Mouse (Mus musculus) c-Kit-positive CD71-positive TER-119-positive erythroid progenitor cells, embryonic 14.5 days (primary cell): ENCODE measurements around the gene Mfsd9.

ENCODE experiments used
- DNase-seq: peaks from one replicate; pipeline ENCODE4 v3.0.0-alpha.2; 2013; ENCODE audit warnings: low spot score

Mfsd9 gene

DNA sequence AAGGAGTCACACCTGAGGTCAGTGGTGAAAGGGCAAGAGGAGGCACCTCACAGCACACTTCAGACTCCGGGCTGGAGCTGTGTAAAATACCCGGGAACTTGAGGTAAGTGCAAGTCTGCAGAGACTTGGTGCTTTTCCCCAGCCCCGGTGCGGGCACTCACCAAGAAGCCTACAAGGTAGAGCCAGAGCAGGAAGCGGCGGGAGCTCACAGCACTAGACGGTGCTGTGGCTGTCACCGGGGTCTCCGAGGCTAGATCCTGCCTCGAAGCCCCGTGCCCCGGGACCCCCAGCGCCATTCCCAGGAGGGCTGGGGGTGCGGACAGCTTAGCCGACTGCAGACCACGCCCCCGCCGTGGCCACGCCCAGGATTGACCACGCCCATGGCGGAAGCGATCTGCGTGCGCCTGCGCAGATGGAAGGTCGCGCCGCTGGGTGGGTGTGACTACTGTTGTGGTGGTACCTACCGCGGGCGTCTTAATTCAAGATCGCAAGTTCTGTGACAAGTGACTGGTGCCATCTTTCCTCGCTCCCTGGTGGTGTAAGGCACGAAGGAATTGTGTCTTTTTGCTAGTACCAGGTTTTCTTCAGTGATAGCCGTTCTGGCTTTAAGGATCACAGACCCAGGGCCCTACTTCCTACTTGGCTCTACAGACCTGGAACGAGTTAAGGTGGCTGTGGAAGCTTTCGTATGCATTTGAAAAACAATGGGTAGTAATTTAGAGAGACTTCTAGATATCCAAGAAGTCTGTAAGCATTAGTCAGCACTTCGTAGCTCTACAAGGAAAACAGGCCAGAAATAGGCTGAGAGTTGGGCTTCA is at the start of gene Mfsd9:
Gene Mfsd9 (minus strand): TSS at position 364 of the 818 bp plus-strand sequence.
- DNase-seq, result peak; percentile 84

DNA sequence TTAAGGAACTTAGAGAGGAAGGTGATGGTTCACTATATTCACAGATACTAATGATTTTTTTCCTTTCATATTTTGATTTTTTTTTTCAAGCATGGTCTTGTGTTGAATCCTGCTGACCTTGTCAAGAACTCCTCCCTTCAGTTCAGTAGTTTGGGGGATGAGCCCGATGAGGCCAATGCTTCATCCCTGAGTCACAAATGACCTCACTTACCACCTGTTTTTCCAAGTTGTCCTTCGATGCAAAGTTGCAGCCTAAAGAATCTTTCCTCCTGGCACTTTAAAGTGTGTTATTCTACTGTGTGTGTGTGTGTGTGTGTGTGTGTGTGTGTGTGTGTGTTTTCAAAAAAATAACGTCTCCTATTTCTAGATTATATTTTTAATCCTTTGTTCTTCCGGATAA is 45.0 kb upstream of the Mfsd9 start:
- no peak for DNase-seq

DNA sequence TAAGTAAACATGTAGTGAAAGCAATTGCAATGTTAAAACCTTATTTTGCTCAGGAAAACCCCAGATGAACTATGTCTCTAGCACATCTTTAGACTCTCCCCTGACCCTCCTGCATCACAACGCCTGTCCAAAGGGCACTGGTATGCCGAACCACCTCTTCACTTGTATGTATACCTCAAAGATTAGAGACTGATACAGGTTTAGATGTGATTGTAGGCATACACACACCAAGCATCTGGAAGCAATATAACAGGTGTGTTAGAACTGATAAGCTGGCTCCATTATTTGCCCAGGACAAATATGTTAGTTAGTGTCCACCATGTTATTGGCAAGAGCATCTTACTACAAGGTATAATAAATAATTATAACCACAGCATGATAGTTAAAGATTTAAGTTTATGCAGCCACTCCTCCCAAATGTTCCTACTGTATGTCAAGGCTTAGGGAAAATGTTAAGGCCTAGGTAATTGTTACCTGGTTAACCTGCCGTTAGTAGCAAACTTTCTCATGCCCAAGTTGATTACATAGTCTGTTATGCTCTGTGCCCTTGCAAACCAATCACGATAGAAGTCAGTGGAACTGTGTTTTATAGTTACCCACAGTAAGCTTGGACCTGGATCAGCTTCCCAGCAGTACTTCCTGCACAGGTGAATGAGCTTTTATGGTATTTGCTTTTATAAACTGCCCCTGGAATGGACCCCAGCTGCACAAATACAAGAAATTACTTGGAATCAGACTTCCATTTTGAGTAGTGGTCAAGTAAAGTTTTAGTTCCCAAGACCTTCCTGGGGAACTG is 40.4 kb upstream of the Mfsd9 start:
- no peak for DNase-seq

DNA sequence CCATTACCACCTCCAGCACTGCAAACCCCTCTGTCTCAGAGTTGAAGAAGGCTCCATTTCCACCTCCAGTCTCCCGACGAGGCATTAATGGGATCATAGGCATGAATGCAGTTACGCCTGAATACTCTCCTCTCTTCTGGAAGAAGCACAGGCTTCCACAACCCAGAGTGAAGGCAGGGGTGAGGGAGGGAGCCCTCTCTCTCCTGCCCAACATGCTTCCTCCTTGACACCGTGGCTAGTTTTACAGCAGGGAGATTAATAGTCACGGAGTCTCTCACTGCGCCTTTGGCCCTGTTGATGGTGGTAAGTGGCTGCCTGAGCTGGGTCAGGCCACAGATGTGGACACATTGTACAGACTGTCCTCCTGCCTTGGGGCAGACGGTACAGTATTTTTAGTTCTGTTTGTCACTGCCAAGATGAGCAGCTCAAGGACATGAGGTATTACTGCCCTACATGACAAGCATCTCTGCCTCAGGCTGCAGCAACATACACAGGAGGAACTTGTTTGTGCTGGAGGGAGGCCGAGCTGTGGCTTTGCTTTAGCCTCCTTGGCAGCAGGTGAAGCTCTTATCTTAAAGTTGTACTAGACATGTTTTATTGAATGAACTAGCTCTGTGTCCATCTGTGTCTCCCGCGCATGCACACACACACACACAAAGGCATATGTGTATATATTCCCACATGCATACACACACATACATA is 38.9 kb upstream of the Mfsd9 start:
- no peak for DNase-seq

DNA sequence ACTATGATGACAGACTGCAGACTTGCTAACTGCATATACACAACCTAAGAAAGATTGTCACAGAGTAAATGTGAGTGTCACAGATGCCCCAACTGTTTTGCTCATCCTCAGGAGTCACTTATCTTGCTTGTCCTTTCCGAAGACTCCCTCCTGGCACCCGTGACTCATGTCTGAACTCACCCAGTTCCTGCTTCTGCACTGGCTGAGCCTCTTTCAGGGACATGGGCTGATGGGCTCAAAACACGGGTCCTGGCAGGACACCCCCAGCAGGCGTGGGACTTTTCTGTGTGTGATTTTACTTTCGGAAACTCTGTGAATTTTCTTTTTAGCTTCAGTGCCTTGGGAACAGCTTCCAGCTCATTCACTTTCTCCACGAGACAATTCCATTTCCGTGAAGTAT is 35.3 kb upstream of the Mfsd9 start:
- DNase-seq, result no peak

DNA sequence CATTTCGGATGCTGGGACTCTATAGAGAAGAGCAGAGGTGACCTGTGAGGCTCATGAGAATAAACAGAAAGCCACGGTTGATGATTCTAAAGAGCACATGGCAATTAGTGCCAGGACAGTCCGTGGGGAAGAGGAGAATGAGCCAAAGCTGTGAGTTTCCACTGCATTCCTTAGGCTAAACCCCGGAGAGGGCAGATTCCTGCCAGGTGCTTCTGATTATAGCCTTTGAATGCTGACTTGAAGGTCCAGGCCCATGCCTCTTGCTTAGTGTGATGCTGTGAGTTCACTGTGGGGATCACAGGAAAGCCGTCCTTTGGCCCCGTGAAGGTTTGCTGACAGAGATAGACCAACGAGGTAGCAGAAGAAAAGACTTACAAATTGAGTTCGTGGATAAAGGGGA is 34.4 kb upstream of the Mfsd9 start:
- no peak for DNase-seq

DNA sequence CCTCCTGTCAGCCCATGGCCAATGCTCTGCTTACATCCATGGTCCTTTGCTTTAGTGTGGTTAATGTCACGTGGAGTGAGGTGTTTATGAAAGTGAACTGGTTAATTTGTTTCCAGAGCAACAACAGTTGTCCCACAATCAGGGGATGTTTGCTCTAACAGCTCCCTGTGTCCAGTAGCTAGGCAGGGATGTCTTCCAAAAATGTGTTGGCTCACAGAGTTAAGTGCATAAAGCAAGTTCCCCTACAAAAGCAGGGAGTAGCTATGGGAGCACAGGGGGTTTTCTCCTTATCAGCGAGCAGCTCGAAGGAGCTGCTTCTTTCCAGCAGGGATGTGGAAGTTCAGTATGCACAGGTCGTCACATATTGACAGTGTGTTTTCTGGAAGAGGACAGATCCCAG is 34.0 kb upstream of the Mfsd9 start:
- DNase-seq, result no peak

DNA sequence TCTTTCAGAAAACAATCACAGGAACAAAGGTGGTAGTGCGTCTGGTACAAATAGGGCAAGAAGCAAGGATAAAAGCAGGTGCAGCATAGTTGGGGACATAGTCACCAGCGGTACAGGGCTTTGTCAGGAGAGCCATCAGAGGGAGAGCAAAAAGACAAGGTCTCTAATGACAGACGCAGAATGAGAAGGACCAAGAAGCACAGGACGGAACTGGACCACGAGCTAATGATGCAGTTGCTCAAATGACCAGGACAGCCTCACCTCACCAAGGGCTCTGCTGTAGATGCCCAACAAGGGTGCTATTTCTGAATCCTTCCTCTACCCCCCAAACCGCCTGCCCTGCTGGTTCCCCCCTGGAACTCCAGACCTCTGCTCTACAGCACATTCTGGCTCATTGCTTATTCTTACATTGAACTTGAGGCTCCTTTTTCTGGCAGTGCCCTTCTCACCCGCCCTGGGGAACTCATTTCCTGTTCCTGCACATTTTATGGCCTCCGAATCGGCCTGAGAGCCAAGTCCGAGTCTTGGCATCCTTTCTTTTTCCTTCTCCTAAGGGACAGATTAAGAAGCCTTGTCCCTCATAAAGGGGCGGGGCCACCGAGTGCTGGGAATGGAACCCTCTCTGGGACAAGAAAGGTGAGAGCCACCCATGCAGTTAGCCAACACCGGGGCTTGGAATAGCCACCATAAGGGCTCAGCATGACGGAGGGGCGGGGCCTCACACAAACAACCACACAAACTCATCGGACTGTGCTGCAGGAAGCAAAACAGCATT is 24.8 kb upstream of the Mfsd9 start:
- no peak for DNase-seq

DNA sequence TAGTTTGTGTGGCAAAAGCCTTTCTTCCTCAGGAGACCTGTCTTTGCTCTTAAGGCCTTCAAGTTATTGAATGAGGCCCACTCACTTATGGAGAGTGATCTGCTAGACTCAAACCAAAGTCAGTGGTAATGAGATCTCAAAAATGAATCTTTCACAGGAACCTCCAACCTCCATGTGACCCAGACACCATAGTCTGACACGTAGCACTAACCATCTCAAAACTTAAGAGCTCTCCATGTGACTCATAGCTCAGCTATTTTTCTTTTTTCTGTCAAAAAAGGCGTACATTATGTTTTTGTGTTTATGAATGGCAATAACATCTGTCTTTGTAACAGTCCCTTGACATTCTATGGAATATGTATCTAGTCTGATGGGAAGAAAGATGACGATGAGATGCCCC is 18.2 kb upstream of the Mfsd9 start:
- DNase-seq, result no peak

DNA sequence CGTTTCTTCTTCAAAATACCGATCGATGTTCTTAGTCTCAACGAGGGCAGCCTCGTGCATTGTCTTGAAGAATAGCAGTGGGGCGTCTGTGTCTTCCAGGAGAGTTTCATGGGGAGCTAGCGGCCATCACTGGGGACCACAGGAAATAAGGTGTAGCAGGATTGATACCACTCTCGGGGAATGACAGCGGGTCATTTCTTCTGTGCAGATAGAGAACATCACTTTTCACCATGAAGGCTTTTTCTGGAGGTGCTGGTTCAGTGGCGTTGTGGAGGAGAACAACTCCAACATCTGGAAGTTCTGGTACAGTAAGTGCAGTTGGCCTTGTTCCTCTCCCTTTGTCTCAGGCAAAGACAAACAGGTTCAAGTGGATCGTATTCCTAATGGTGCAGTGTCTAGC is 15.4 kb upstream of the Mfsd9 start:
- no peak for DNase-seq

DNA sequence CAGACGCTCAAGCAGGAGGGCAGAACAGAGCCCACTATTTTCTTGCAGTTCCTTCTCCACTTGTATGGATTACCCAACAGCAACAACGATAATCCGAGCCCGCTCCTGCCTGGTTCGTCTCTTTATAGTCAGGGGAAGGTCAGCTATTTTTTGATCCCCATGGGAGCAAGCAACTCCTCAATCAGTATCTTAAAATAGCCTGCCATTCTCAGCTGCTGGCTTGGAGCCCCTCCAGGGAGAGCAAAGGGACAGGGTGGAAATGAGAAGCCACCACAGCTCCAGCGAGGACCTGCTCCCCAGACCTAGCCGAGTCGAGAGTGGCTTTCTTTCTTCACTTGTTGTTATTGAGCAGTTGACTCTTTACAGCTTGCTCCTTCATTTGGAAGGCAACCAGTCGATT is 14.9 kb upstream of the Mfsd9 start, which contains the start of gene Tmem182:
Gene Tmem182 (plus strand): TSS at position 251 of the 400 bp plus-strand sequence.
- no peak for DNase-seq

DNA sequence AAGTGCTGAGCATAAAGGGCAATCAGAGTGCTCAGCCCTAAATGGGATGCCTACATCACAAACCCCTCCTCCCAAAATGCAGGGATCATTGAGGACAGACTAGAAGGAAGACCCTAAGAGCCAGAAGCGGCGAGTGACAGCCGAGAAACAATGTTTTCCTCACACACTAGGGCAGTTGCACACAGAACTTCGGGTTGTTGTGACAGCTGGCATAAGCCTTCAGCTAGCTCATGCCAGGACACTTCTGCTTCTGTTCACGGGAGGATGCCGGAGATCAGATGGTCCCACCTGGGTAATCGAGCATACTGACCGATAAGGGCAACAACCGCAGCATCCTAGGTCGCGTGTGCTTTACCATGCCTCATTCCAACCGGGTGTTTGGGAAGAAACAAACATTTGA is 13.6 kb upstream of the Mfsd9 start:
- no peak for DNase-seq

DNA sequence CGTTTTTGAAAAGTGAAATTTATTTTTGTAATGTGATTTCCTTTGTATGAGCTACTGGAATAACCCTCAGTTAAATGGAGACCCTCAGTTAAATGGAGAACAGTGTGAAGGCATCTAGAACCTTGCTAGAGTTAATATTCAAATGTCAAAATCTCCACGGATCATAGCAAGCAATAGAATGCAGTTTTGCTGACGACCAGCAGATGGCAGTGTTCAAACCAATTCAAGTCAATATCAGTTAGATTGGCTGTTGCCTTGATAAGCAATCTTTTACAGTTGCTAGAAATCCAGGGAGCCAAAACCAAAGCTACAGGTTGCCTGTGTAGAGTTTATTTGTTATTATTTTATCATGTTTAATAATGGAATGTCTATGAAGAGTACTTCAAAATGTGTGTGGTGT is 12.3 kb upstream of the Mfsd9 start:
- peak; percentile 27 for DNase-seq

DNA sequence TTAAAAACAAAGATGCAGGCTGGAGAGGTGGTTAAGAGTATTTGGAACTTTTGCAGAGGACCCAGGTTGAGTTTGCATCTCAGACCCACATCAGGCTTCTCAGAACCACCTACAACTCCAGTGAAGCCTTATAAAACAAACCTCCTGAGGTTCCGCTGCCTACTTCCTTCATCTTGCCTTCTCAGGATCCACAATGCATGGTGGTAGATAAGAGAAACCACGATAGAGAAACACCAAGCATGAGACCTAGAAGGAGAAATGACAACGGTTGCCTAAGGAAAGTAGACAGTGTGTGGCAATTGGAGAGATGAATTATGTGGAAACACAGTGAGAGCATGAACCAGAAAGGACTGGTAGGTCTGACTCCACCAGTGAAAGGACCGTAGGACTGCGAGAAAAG is 10.4 kb upstream of the Mfsd9 start:
- DNase-seq, result no peak

DNA sequence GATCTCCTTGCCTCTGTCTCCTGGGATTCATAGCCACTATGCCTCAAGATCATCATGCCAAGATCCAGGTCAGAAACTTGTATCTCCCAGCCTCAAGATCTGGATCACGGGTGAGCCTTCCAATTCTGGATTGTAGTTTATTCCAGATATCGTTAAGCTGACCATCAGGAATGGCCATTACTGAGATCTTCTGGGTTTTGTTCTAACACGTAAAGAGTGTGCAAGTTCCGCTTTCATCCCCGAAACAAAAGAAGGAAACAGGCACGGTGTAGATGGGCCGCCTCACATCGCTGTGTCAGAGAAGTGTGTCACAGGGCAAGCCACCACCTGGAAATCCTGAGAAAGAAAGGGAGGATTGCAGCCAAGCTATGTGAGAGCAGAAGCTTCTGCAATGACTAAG is 8.6 kb upstream of the Mfsd9 start:
- no peak for DNase-seq

DNA sequence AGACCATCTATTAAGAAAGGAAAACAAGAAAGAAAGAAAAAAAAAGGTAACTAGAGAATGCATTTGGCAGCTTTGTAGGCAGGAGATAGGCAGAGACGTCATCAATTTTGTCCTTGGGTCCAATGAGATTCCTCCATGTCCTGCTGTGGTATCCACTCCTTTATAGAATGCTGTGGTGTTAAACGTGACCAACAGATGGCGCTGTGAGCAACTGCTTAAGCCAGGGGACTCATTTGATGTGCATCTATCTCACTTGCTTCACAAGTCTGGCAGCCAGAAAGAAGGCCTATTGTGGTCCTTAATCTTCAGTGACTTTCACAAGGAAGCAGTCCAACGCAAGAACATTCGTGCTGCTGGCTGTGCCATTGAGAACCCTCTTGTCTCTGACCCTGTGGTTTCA is 6.9 kb upstream of the Mfsd9 start:
- peak; percentile 57 for DNase-seq

DNA sequence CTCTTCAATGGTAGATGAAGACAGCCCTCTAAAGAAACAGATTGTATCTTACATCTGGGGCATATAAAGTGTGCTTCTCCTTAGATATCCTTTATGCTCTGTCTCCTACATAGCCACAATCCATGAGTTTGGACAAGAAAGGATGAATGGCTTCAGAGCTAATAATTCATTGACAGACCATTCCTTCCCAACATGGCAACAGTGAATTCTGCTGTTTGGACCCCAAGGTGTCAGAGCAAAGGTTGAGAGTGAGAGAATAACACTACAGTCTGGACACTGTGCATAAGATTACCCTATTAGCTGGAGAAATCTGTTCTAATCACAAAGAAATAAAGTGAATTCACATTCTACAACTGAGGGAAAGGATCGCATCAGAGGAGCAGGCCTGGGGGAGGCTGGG is 5.0 kb upstream of the Mfsd9 start:
- no peak for DNase-seq

DNA sequence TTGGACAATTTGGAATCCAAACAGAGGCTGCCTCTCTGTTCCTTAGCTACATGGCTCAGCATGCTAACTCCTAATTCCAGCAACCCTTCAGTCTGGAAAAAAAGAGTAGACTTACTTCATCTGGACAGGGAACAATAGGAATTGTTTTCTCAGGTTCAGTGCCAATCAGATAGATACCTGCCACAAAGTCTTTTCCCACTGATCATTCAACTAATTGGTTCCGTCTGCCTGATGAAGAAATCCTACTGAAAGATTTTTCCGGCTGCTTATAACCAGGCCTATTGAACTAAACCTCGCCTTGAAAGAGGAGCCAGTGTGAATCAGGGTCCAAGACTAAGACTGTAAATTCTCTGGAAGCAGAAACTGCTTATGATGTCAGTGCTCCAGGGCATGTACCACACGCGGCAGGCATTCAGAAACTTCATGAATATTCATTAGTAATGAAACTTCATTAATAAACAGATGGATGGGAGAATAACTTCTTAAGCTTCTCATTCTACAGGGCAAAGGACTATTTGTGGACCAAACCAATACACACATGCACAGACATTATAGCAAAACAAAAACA is 737 bp downstream of the Mfsd9 start:
- no peak for DNase-seq

DNA sequence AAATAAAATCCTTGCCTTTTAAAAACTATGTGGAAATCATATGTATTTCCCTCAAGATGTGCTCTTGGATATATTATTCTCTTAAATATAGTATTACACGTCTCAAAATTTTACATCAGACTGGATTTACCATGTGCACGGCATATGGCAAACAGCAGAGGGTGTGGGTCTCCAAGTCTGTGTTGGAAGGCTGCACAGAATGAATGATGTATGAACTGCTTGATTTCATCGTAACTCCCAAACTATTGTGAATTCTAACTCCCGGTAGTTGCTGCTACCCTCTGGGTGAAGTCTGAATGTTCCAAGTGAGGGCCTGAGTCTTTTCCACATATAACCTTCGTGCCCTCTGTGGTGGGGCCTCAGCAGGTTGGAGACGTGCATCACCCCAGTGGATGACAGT is 1.5 kb downstream of the Mfsd9 start:
- DNase-seq, result no peak

DNA sequence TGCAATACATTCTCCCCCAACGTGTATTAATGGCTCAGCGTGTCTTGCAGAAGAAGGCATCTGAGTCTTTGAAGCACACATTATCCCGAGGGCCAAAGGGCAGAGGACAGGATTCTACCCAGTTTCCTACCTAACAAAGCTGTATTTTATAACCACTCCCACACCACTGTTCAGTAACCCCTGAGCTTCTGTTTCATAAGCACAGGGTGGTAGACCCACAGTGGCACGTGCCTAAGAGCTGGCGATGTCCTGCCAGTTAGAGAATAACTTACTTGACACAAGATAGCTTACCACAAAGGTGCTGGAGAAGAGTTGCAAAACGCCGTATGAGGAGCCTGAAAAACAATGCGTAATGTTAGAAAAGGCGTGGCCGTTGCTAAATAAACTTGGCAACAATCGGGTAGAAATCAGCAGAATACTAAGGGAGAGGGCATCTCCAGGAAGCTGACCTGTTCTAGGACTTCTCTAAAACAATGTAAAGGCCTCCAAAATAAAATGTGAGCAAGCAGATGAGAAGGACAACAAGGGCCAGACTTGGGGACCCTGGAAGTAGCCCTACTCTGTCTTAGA is 4.5 kb downstream of the Mfsd9 start:
- no peak for DNase-seq

DNA sequence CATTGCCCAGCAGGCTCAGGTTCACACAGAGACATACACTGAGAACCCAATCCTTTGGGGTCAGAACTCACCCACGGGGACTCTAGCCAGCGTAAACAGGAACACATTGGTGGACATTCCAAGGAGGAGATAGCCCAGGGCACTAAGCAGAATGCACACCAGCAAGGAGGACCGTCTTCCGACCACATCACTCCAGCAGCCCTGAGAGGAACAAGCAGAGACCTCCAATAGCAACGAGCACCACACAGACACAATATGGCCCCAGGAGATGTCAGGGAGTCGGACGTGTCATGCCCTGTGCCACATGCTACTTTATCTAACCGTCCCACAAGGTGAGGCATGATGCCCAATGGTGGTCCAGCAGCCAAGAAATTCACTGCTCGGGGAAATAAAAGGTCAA is 6.2 kb downstream of the Mfsd9 start:
- no peak for DNase-seq
